Mouse (Mus musculus) brain, embryonic 14.5 days (tissue): Measurements from ENCODE around the gene Obscn.

Experiments
- CTCF ChIP-seq: fragments of 200-500 bp; IDR thresholded peaks from 2 replicates; pipeline ENCODE4 v1.5.1; 2012; ENCODE audit warnings: inconsistent platforms, mild to moderate bottlenecking, moderate library complexity, borderline replicate concordance; ENCODE audit not compliant: insufficient read depth, insufficient read length; ENCODE audit errors: extremely low read depth
- POLR2A ChIP-seq: fragments of 200-500 bp; IDR thresholded peaks from 2 replicates; pipeline ENCODE4 v1.6.1; 2012; ENCODE audit warnings: mild to moderate bottlenecking, inconsistent platforms, borderline replicate concordance; ENCODE audit not compliant: poor library complexity, insufficient read depth, insufficient read length, severe bottlenecking; ENCODE audit errors: extremely low read depth

GRCm38 (mm10) chr11:59183821-59184220 is 47.6 kb upstream of the Obscn start:
- TF ChIP-seq CTCF (peak; percentile 75), POLR2A (no peak)
